Mouse (Mus musculus) heart, embryonic 12.5 days (tissue): ENCODE results near the gene Vamp3. TPM values are rescaled to one million over a fixed set of nuclear protein-coding genes. Genes with fewer than 3 reads are reported as not detected.

ENCODE experiments used
- ATAC-seq: fragments of 200-750 bp; cut with Nextera tagmentation; 2 replicates; pipeline ENCODE4 v1.8.0; 2017; ENCODE audit warnings: moderate TSS enrichment, moderate library complexity; ENCODE audit not compliant: insufficient number of reproducible peaks, low FRiP score
- H3K27ac ChIP-seq: fragments of 300-500 bp; sonication (generic); 2 replicates; pipeline ENCODE4 v1.5.1; 2016; ENCODE audit warnings: mild to moderate bottlenecking, moderate library complexity; ENCODE audit not compliant: poor library complexity, severe bottlenecking
- H3K27me3 ChIP-seq: fragments of 300-500 bp; sonication (generic); replicated peaks from 2 replicates; pipeline ENCODE4 v1.6.1; 2016; ENCODE audit warnings: mild to moderate bottlenecking, moderate library complexity
- H3K36me3 ChIP-seq: fragments of 300-500 bp; sonication (generic); 2 replicates; pipeline ENCODE4 v1.6.1; 2016; ENCODE audit warnings: mild to moderate bottlenecking, moderate library complexity
- H3K4me1 ChIP-seq: fragments of 300-500 bp; sonication (generic); replicated peaks from 2 replicates; pipeline ENCODE4 v1.6.1; 2016; ENCODE audit warnings: mild to moderate bottlenecking
- H3K4me2 ChIP-seq: fragments of 300-500 bp; sonication (generic); 2 replicates; pipeline ENCODE4 v1.6.1; 2016; ENCODE audit warnings: mild to moderate bottlenecking, moderate library complexity
- H3K4me3 ChIP-seq: fragments of 300-500 bp; sonication (generic); 2 replicates; pipeline ENCODE4 v1.5.1; 2016; ENCODE audit warnings: mild to moderate bottlenecking
- H3K9ac ChIP-seq: fragments of 300-500 bp; sonication (generic); 2 replicates; pipeline ENCODE4 v1.6.1; 2016; ENCODE audit warnings: mild to moderate bottlenecking, moderate library complexity
- H3K9me3 ChIP-seq: fragments of 300-500 bp; sonication (generic); replicated peaks from 2 replicates; pipeline ENCODE4 v1.6.1; 2016; ENCODE audit warnings: mild to moderate bottlenecking, moderate library complexity
- WGBS: fragments of 180-500 bp; shearing (Covaris S2); methylation state at CpG from one replicate; pipeline ENCODE4 v1.1.7; 2016; 5-methylcytosine and 5-hydroxymethylcytosine counted together
- polyA plus RNA-seq: library from polyadenylated mRNA; unstranded; fragments of >200 nt; fragmentation: Nextera tagmentation; extraction: Ambion mirVana; gene quantifications from 2 replicates; pipeline ENCODE4 v1.2.1, GENCODE M21; 2016

Gene Vamp3
- polyA plus RNA-seq, 1 experiment from 2014 or later, result 100 TPM

DNA sequence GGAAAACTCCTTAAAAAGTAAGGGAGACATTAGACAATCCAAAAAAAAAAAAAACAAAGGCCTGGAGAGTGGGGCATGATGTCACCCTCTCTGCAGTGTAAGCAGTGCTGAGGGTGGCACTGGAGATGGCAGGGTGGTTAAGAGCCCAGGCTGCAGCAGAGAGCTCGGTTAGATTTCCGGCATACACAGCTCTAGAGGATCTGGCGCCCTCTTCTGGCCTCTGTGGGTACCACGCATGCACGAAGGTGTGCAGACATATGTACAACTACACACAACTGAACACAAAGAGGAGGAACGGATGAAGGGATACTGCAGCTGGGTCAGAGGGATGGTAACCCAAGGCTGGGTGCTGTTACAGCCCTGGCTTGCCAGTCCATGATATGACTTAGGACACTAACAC is 50.8 kb downstream of the Vamp3 start:
- H3K27me3 ChIP-seq, result no peaks in the 10 kb centered on the region
- peaks cover 31% of the 10 kb centered on the region for H3K36me3 ChIP-seq
- no peak overlapping the region for H3K27ac ChIP-seq
- H3K4me3 ChIP-seq, result no peak overlapping the region
- ATAC-seq, result no peak
- H3K4me1 ChIP-seq, result peaks cover 1% of the 10 kb centered on the region; the same call in 1 of the 2 replicates
- H3K9me3 ChIP-seq, result no peaks in the 10 kb centered on the region
- no peak overlapping the region for H3K4me2 ChIP-seq
- WGBS, result 48% methylated on average over 6 of the region's 6 CpGs
- H3K9ac ChIP-seq, result no peak overlapping the region

DNA sequence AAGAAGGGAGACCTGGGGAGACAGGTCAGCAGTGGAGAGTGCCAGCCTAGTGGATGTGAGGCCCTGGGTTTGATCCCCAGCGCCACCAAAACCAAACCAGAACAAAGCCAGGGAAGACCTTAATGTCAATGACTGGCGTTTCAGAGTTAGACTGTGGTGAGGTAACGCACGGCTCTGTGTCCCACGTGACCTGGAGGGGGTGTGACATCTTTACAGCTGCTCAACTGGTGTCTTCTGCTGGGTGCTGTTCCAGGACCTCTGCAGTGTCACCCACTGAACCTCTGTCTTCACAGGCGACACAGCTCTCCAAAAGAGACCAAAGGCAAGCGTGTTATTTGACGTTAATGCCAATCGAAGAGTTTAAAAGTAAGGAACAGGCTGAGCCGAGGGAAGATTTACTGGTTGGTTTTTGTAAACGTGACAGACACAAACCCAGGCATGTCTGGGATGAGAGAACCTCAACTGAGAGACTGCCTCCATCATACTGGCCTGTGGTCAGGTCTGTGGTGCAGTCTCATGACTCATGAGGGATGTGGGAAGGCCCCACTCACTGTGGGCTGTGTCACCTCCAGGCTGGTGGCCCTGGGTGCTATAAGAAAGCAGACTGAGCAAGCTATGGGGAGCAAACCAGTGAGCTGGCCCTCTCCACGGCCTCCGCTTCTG is 52.0 kb downstream of the Vamp3 start:
- no peak for ATAC-seq
- no peaks in the 10 kb centered on the region for H3K4me1 ChIP-seq
- no peaks in the 10 kb centered on the region for H3K9me3 ChIP-seq
- H3K36me3 ChIP-seq, result peaks cover 31% of the 10 kb centered on the region
- no peak overlapping the region for H3K4me2 ChIP-seq
- 85% methylated on average over 13 of the region's 13 CpGs for WGBS
- no peak overlapping the region for H3K9ac ChIP-seq
- no peak overlapping the region for H3K4me3 ChIP-seq
- no peak overlapping the region for H3K27ac ChIP-seq
- H3K27me3 ChIP-seq, result no peaks in the 10 kb centered on the region

DNA sequence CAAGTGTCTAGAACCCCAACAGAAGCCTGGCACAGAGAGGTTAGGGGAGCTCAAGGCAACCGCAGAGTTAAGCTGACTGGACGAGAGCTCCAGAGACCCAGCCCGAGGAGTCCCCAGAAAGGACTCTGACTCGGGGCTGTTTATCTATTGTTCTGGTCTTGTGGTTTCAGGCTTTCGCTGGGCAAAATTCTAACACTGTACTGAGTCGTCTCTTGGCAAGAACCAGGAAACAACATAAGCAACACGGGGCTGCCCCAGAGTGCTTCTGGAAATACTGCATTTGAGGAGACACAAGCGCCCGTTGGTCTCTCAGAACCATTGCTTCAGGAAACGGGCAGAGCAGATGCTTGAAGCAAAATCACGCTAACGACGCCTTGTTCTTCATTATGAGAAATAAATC is 56.4 kb downstream of the Vamp3 start:
- H3K27me3 ChIP-seq, result 0 out of 2 replicates have a peak, but pooled peaks cover 5% of the 10 kb centered on the region
- 69% methylated on average over 13 of the region's 13 CpGs for WGBS
- no peak overlapping the region for H3K4me3 ChIP-seq
- H3K9me3 ChIP-seq, result no peaks in the 10 kb centered on the region
- peaks cover 15% of the 10 kb centered on the region for H3K36me3 ChIP-seq
- H3K9ac ChIP-seq, result no peak overlapping the region
- no peak for ATAC-seq
- H3K27ac ChIP-seq, result no peak overlapping the region
- H3K4me1 ChIP-seq, result no peaks in the 10 kb centered on the region
- no peak overlapping the region for H3K4me2 ChIP-seq

DNA sequence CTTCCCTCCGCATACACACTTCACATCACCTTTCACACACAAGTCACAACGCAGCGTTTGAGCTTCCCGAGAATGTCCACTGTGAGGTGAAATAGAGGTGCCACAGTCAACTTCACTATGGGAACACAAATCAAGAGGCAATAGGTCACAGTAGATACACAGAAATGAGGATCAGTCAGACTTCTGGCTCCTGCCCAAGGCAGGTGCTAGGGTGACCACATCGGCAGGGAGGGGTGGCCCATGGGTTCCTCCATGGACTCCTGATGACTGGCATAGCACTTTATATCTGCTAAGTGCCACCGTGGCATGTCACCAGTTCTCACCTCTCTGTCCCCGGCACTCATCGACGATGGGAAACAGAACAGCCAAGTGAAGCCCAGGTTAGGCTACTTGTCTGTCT is 59.1 kb downstream of the Vamp3 start:
- Histone ChIP-seq H3K27me3 (0 out of 2 replicates have a peak, but pooled peaks cover 5% of the 10 kb centered on the region), H3K36me3 (no peaks in the 10 kb centered on the region), H3K27ac (no peak overlapping the region), H3K4me1 (no peaks in the 10 kb centered on the region), H3K9ac (no peak overlapping the region), H3K9me3 (no peaks in the 10 kb centered on the region), H3K4me2 (no peak overlapping the region), H3K4me3 (no peak overlapping the region)
- ATAC-seq, result no peak
- 88% methylated on average over 9 of the region's 9 CpGs for WGBS

Other genes starting within 250 kb of the Vamp3 start
- 14.0 and 16.5 TPM in 2 replicates for gene Errfi1, start 204.0 kb downstream of the Vamp3 start, polyA plus RNA-seq
- 306 and 308 TPM in 2 replicates for gene Park7, start 143.5 kb downstream of the Vamp3 start, polyA plus RNA-seq
- 0.28 and 0.37 TPM in 2 replicates for gene Tnfrsf9, start 143.4 kb downstream of the Vamp3 start, polyA plus RNA-seq
- not detected in 2 replicates for gene Uts2, start 60.9 kb downstream of the Vamp3 start, polyA plus RNA-seq
- 7.2 and 8.7 TPM in 2 replicates for gene Per3, start 13.3 kb downstream of the Vamp3 start, polyA plus RNA-seq
- gene Gm13090, start 31.6 kb upstream of the Vamp3 start, polyA plus RNA-seq, result not detected in 2 replicates